Mouse (Mus musculus) CD4-positive helper T cell, adult 2 months (primary cell): ENCODE results near the gene Hypm.

Source experiments
- DNase-seq: peaks from one replicate; pipeline ENCODE4 v3.0.0-alpha.2; 2012; ENCODE audit warnings: low read depth, missing footprints, low spot score

Hypm gene

GRCm38 (mm10) chrX:9846628-9847027 lies at the start of gene Hypm:
TSS of gene Hypm (plus strand) at chrX:9846928.
- no peak for DNase-seq

- DNase-seq, result no peak
Observed at GRCm38 (mm10) chrX:9810101-9810500, 36.6 kb upstream of the Hypm start.

GRCm38 (mm10) chrX:9812469-9812868 lies 34.3 kb upstream of the Hypm start:
- DNase-seq, result no peak

GRCm38 (mm10) chrX:9834779-9835178 lies 11.9 kb upstream of the Hypm start:
- DNase-seq, result no peak

GRCm38 (mm10) chrX:9849403-9849802 lies 2.7 kb downstream of the Hypm start, which contains the start of gene H2al3:
TSS of gene H2al3 (plus strand) at chrX:9849703.
- no peak for DNase-seq

- no peak for DNase-seq
Observed at GRCm38 (mm10) chrX:9861859-9862258, 15.1 kb downstream of the Hypm start.

- DNase-seq, result no peak
Observed at GRCm38 (mm10) chrX:9875519-9875918, 28.8 kb downstream of the Hypm start.

- no peak for DNase-seq
Observed at GRCm38 (mm10) chrX:9885322-9885721, 38.6 kb downstream of the Hypm start, which contains the start of gene Sytl5. TSS of gene Sytl5 (plus strand) at chrX:9885622.
